Mouse (Mus musculus): ENCODE results near the gene Cd300a.
"Not testable (repeated sequence)": the region's sequence is repeated elsewhere in the genome, so short reads cannot be mapped to it uniquely, and the experiment has no call there.

DNA sequence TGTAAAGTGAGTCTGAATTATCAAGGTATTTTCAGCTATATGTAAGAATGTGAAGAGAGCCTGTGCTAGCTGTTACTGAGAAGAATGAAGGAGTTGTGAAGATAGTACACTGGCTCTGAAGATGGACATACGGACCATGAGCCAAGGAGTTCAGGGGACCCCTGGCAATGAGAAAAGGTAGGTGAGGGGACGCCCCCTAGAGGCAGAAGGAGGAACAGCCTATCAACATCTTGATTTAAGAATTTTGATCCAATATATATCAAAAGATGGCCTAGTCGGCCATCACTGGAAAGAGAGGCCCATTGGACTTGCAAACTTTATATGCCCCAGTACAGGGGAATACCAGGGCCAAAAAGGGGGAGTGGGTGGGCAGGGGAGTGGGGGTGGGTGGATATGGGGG lies 19.7 kb downstream of the Cd300a start:
- TF ChIP-seq POLR2A (IDR thresholded peaks at IDR 0.05; ENCODE audit: insufficient read depth, low read length); EP300 (IDR thresholded peaks at IDR 0.05; ENCODE audit: insufficient read depth, low read depth, low read length): not testable (repeated sequence)
- TF ChIP-seq CTCF (IDR thresholded peaks at IDR 0.05; ENCODE audit: low read depth, low read length), result peak; percentile 58
